Mouse (Mus musculus) kidney, adult 2 months (tissue): Measurements from ENCODE around the gene Smim20. TPM values are rescaled to one million over a fixed set of nuclear protein-coding genes. Genes with fewer than 3 reads are reported as not detected.

Experiments used
- DNase-seq: peaks from one replicate; pipeline ENCODE4 v3.0.0; 2021
- H3K27ac ChIP-seq: fragments of 200-500 bp; 2 replicates; pipeline ENCODE4 v1.5.1; 2012; ENCODE audit warnings: low read depth, low read length, control low read depth, inconsistent platforms; ENCODE audit not compliant: insufficient read depth
- H3K27me3 ChIP-seq: fragments of 200-500 bp; replicated peaks from 2 replicates; pipeline ENCODE4 v1.6.1; 2012; ENCODE audit warnings: mild to moderate bottlenecking, moderate library complexity, low read length, inconsistent platforms; ENCODE audit not compliant: control insufficient read depth, insufficient read depth
- H3K36me3 ChIP-seq: fragments of 200-500 bp; 2 replicates; pipeline ENCODE4 v1.6.1; 2012; ENCODE audit warnings: mild to moderate bottlenecking, moderate library complexity, low read length, inconsistent platforms; ENCODE audit not compliant: control insufficient read depth, insufficient read depth
- H3K4me1 ChIP-seq: fragments of 200-500 bp; 2 replicates; pipeline ENCODE4 v1.6.1; 2011; ENCODE audit warnings: low read length; ENCODE audit not compliant: control insufficient read depth, insufficient read depth
- H3K4me3 ChIP-seq: fragments of 200-500 bp; 2 replicates; pipeline ENCODE4 v1.5.1; 2011; ENCODE audit warnings: mild to moderate bottlenecking, low read depth, low read length, control low read depth; ENCODE audit not compliant: insufficient read depth
- CTCF ChIP-seq: fragments of 200-500 bp; conservative IDR thresholded peaks from 2 replicates; pipeline ENCODE4 v1.5.1; 2011; ENCODE audit warnings: low read depth, mild to moderate bottlenecking, control low read depth, low read length, moderate library complexity, mixed read lengths; ENCODE audit not compliant: insufficient read depth, insufficient read length
- POLR2A ChIP-seq: fragments of 200-500 bp; IDR thresholded peaks from one replicate; pipeline ENCODE4 v1.6.1; 2011; ENCODE audit warnings: low read depth, low read length, control low read depth
- WGBS: fragments of 180-500 bp; shearing (Covaris S2); methylation state at CpG from one replicate; pipeline ENCODE4 v1.1.7; 2018; 5-methylcytosine and 5-hydroxymethylcytosine counted together
- polyA plus RNA-seq: library from polyadenylated mRNA; depleted of rRNA; stranded (reverse); fragments of >200 nt; gene quantifications from 2 replicates; pipeline ENCODE4 v1.2.3, GENCODE M21; 2012

The Smim20 gene
- polyA plus RNA-seq, 1 experiment, result 99.5 TPM

GRCm38 (mm10) chr5:53307437-53307836, 40.6 kb downstream of the Smim20 start:
- no peaks in the 10 kb centered on the region for H3K27me3 ChIP-seq
- no peak for DNase-seq
- H3K4me3 ChIP-seq, result no peak overlapping the region
- no peak overlapping the region for H3K27ac ChIP-seq
- no peak for TF ChIP-seq CTCF
- TF ChIP-seq POLR2A, result no peak
- 61% methylated on average over 5 of the region's 5 CpGs for WGBS
- H3K4me1 ChIP-seq, result no peaks in the 10 kb centered on the region
- no peaks in the 10 kb centered on the region for H3K36me3 ChIP-seq

GRCm38 (mm10) chr5:53314404-53315167, 47.7 kb downstream of the Smim20 start:
- no peak for DNase-seq
- Histone ChIP-seq H3K27me3 (no peaks in the 10 kb centered on the region), H3K4me3 (no peak overlapping the region), H3K36me3 (no peaks in the 10 kb centered on the region), H3K27ac (no peak overlapping the region), H3K4me1 (no peaks in the 10 kb centered on the region)
- TF ChIP-seq CTCF, result no peak
- TF ChIP-seq POLR2A, result no peak
- WGBS, result 83% methylated on average over 13 of the region's 13 CpGs

GRCm38 (mm10) chr5:53315829-53316228, 48.9 kb downstream of the Smim20 start:
- 79% methylated on average over 2 of the region's 2 CpGs for WGBS
- DNase-seq, result no peak
- Histone ChIP-seq H3K27ac (no peak overlapping the region), H3K4me1 (no peaks in the 10 kb centered on the region), H3K4me3 (no peak overlapping the region), H3K36me3 (no peaks in the 10 kb centered on the region), H3K27me3 (no peaks in the 10 kb centered on the region)
- no peak for TF ChIP-seq POLR2A
- no peak for TF ChIP-seq CTCF

GRCm38 (mm10) chr5:53317396-53317795, 50.5 kb downstream of the Smim20 start:
- TF ChIP-seq POLR2A, result no peak
- TF ChIP-seq CTCF, result no peak
- H3K36me3 ChIP-seq, result no peaks in the 10 kb centered on the region
- no peak for DNase-seq
- H3K4me3 ChIP-seq, result no peak overlapping the region
- no peaks in the 10 kb centered on the region for H3K4me1 ChIP-seq
- H3K27ac ChIP-seq, result no peak overlapping the region
- WGBS, result 72% methylated on average over 3 of the region's 3 CpGs
- no peaks in the 10 kb centered on the region for H3K27me3 ChIP-seq

GRCm38 (mm10) chr5:53317885-53318466, 51.1 kb downstream of the Smim20 start:
- Histone ChIP-seq H3K27ac (no peak overlapping the region), H3K4me3 (no peak overlapping the region), H3K27me3 (no peaks in the 10 kb centered on the region), H3K36me3 (no peaks in the 10 kb centered on the region), H3K4me1 (no peaks in the 10 kb centered on the region)
- WGBS, result 57% methylated on average over 7 of the region's 7 CpGs
- DNase-seq, result no peak
- TF ChIP-seq CTCF (no peak), POLR2A (no peak)

- H3K27ac ChIP-seq, result no peak overlapping the region
- no peaks in the 10 kb centered on the region for H3K36me3 ChIP-seq
- WGBS, result 43% methylated on average over 3 of the region's 3 CpGs
- no peaks in the 10 kb centered on the region for H3K4me1 ChIP-seq
- no peak for DNase-seq
- H3K4me3 ChIP-seq, result no peak overlapping the region
- TF ChIP-seq POLR2A, result no peak
- TF ChIP-seq CTCF, result no peak
- H3K27me3 ChIP-seq, result no peaks in the 10 kb centered on the region
Measured at GRCm38 (mm10) chr5:53320331-53320730, 53.4 kb downstream of the Smim20 start.

GRCm38 (mm10) chr5:53321901-53322300, 55.0 kb downstream of the Smim20 start:
- 93% methylated on average over 9 of the region's 9 CpGs for WGBS
- Histone ChIP-seq H3K36me3 (no peaks in the 10 kb centered on the region), H3K27me3 (no peaks in the 10 kb centered on the region), H3K4me3 (no peak overlapping the region), H3K27ac (no peak overlapping the region), H3K4me1 (no peaks in the 10 kb centered on the region)
- TF ChIP-seq POLR2A, result no peak
- TF ChIP-seq CTCF, result no peak
- no peak for DNase-seq

GRCm38 (mm10) chr5:53322471-53322870, 55.6 kb downstream of the Smim20 start:
- no peaks in the 10 kb centered on the region for H3K4me1 ChIP-seq
- 0 out of 2 replicates have a peak, but pooled peaks have one; percentile 10 for TF ChIP-seq CTCF
- TF ChIP-seq POLR2A, result no peak
- 76% methylated on average over 11 of the region's 11 CpGs for WGBS

More at GRCm38 (mm10) chr5:53322471-53322870, 55.6 kb downstream of the Smim20 start:
- DNase-seq, result no peak
- Histone ChIP-seq H3K4me3 (no peak overlapping the region), H3K27me3 (no peaks in the 10 kb centered on the region), H3K36me3 (no peaks in the 10 kb centered on the region), H3K27ac (no peak overlapping the region)
